13 mouse cellular contexts compared by ENCODE assay signal in genomic region chr4:139199126-139199525, GRCm38 (mm10). TPM values are rescaled to one million over a fixed set of nuclear protein-coding genes. Genes with fewer than 3 reads are reported as not detected.
DNase-seq lines count a peak whose midpoint lies in the region; ATAC-seq and TF ChIP-seq lines count a peak whose summit lies in the region.
"Had no signal": no experiment of that assay in that cellular context is flagged by ENCODE, and none has a peak within 500 bp of the region (broad histone marks: within the 10 kb centered on the region; RNA-seq: fewer than 3 reads in every experiment).

No protein-coding gene starts in this region.

- TF ChIP-seq POLR2A in spleen, adult 2 months (IDR thresholded peaks at IDR 0.05; ENCODE audit: low read depth, low read length), result no peak

- H3K9ac ChIP-seq in liver, embryonic 12.5 days, result no peak overlapping the region
- no peak overlapping the region for H3K9ac ChIP-seq in stomach, embryonic 15.5 days
- H3K9ac ChIP-seq: heart, embryonic 12.5 days; midbrain, embryonic 12.5 days had no signal

- peak overlapping the region; percentile 42 for H3K4me2 ChIP-seq in liver, embryonic 12.5 days
- H3K4me2 ChIP-seq in stomach, embryonic 15.5 days, result no peak overlapping the region
- H3K4me2 ChIP-seq: heart, embryonic 12.5 days; midbrain, embryonic 12.5 days had no signal

- no peak for TF ChIP-seq CTCF in spleen, adult 2 months (IDR thresholded peaks at IDR 0.05; ENCODE audit: extremely low read depth, insufficient read depth, insufficient read length, insufficient replicate concordance)

- no peak for ATAC-seq in liver, embryonic 12.5 days
- no peak for ATAC-seq in stomach, embryonic 15.5 days (ENCODE audit: insufficient read depth, low FRiP score, low read depth)
- ATAC-seq: forebrain, embryonic 14.5 days; Patski had no signal

- H3K4me1 ChIP-seq in spleen, adult 2 months (ENCODE audit: control insufficient read depth, insufficient read depth, insufficient read length), result peaks cover 79% of the 10 kb centered on the region; the same call in 1 of the 2 replicates
- peaks cover 100% of the 10 kb centered on the region for H3K4me1 ChIP-seq in liver, embryonic 12.5 days
- peaks cover 65% of the 10 kb centered on the region for H3K4me1 ChIP-seq in stomach, embryonic 15.5 days
- H3K4me1 ChIP-seq in heart, embryonic 10.5 days, result peaks cover 90% of the 10 kb centered on the region

- H3K27ac ChIP-seq in spleen, adult 2 months (ENCODE audit: insufficient read depth, low read length), result peak overlapping the region; percentile 72
- H3K27ac ChIP-seq in liver, embryonic 12.5 days, result peak overlapping the region; percentile 74
- peak overlapping the region; percentile 65 for H3K27ac ChIP-seq in stomach, embryonic 15.5 days
- no peak overlapping the region for H3K27ac ChIP-seq in heart, embryonic 10.5 days
- H3K27ac ChIP-seq: midbrain, embryonic 12.5 days had no signal

- no peak for DNase-seq in spleen, adult 2 months (ENCODE audit: low read depth in 1 of 2, low spot score in 2 of 2)
- no peak for DNase-seq in spleen, postnatal 4 days (ENCODE audit: low spot score in 2 of 2)
- peak; percentile 68 for DNase-seq in T-cell, adult 2 months (ENCODE audit: low spot score)
- DNase-seq in layer of hippocampus, adult 8-10 months (ENCODE audit: low spot score in 2 of 2), result no peak
- no peak for DNase-seq in heart, embryonic 10.5 days (ENCODE audit: low spot score)
- DNase-seq: embryo, embryonic 11 days; kidney, adult 8-10 months had no signal

- H3K36me3 ChIP-seq in spleen, adult 2 months (ENCODE audit: control insufficient read depth, insufficient read depth, low read length), result no peaks in the 10 kb centered on the region
- peaks cover 45% of the 10 kb centered on the region for H3K36me3 ChIP-seq in liver, embryonic 12.5 days
- peaks cover 8% of the 10 kb centered on the region; the same call in 1 of the 2 replicates for H3K36me3 ChIP-seq in stomach, embryonic 15.5 days
- H3K36me3 ChIP-seq in heart, embryonic 10.5 days, result peaks cover 14% of the 10 kb centered on the region

- WGBS in spleen, adult 2 months, result 27% methylated on average over 9 of the region's 9 CpGs
- 46% methylated on average over 9 of the region's 9 CpGs for WGBS in liver, embryonic 12.5 days (ENCODE audit: insufficient replicate concordance)
- WGBS in stomach, embryonic 15.5 days, result 86% methylated on average over 9 of the region's 9 CpGs
- WGBS in heart, embryonic 10.5 days, result 87% methylated on average over 9 of the region's 9 CpGs

- no peaks in the 10 kb centered on the region for H3K9me3 ChIP-seq in liver, embryonic 12.5 days (replicated peaks)
- no peaks in the 10 kb centered on the region for H3K9me3 ChIP-seq in stomach, embryonic 15.5 days
- no peaks in the 10 kb centered on the region for H3K9me3 ChIP-seq in heart, embryonic 10.5 days
- H3K9me3 ChIP-seq: heart, embryonic 12.5 days; midbrain, embryonic 12.5 days had no signal

- no peaks in the 10 kb centered on the region for H3K27me3 ChIP-seq in spleen, adult 2 months (ENCODE audit: control insufficient read depth, insufficient read depth, low read length)
- no peaks in the 10 kb centered on the region for H3K27me3 ChIP-seq in liver, embryonic 12.5 days (replicated peaks)
- no peaks in the 10 kb centered on the region for H3K27me3 ChIP-seq in stomach, embryonic 15.5 days (replicated peaks)
- no peaks in the 10 kb centered on the region for H3K27me3 ChIP-seq in heart, embryonic 10.5 days (ENCODE audit: insufficient read depth, poor library complexity, severe bottlenecking)
- H3K27me3 ChIP-seq: heart, embryonic 12.5 days; midbrain, embryonic 12.5 days; Patski had no signal

- no peak overlapping the region for H3K4me3 ChIP-seq in spleen, adult 2 months (ENCODE audit: extremely low read depth, insufficient read depth, insufficient read length)
- no peak overlapping the region for H3K4me3 ChIP-seq in liver, embryonic 12.5 days
- no peak overlapping the region for H3K4me3 ChIP-seq in stomach, embryonic 15.5 days (replicated peaks)
- H3K4me3 ChIP-seq in heart, embryonic 10.5 days, result no peak overlapping the region
- H3K4me3 ChIP-seq: heart, embryonic 12.5 days; midbrain, embryonic 12.5 days had no signal

RNA-seq across cellular contexts. Expression of gene Capzb, which starts 6.4 kb away (rescaled TPM):
- polyA plus RNA-seq in spleen, adult 2 months (2012; rRNA removed), result 130 and 160 TPM in 2 replicates
- 208 and 209 TPM in 2 replicates for polyA plus RNA-seq in liver, embryonic 12.5 days (2016; fragmentation: Nextera tagmentation; extraction: Ambion mirVana)
- 375 and 416 TPM in 2 replicates for polyA plus RNA-seq in stomach, embryonic 15.5 days (2015; fragmentation: Nextera tagmentation; extraction: Ambion mirVana)
- total RNA-seq in layer of hippocampus, adult 8-10 months (2022), result 100 to 1,000 TPM; 355 to 394 (median 369) TPM
- polyA plus RNA-seq in heart, embryonic 10.5 days (2016; fragmentation: Nextera tagmentation; extraction: Ambion mirVana), result 450 and 452 TPM in 2 replicates
